Mouse (Mus musculus) CH12.LX (cell line): ENCODE results near the gene Gm49342. TPM values are rescaled to one million over a fixed set of nuclear protein-coding genes. Genes with fewer than 3 reads are reported as not detected.

Source experiments
- DNase-seq: peaks from one replicate; pipeline ENCODE4 v3.0.0-alpha.2; 2013; ENCODE audit errors: extremely low read depth
- H3K27ac ChIP-seq: 2 replicates; pipeline ENCODE4 v1.5.1; 2012; ENCODE audit warnings: low read depth, mild to moderate bottlenecking, control low read depth, moderate library complexity; ENCODE audit not compliant: insufficient read depth
- H3K27me3 ChIP-seq: replicated peaks from 2 replicates; pipeline ENCODE3; 2012; ENCODE audit warnings: inconsistent platforms
- H3K36me3 ChIP-seq, 2 experiments: replicated peaks in 1 of 2; 2 replicates each; pipeline versions ENCODE3 to v1.6.1; 2012; ENCODE audit warnings: inconsistent platforms in 1 of 2, low read length in 1 of 2, mild to moderate bottlenecking in 1 of 2, mixed read lengths in 1 of 2, moderate library complexity in 1 of 2; ENCODE audit not compliant: control insufficient read depth in 1 of 2, insufficient read depth in 1 of 2
- H3K4me1 ChIP-seq, 2 experiments: 2 replicates each; pipeline ENCODE4 v1.6.1; 2012; ENCODE audit warnings: inconsistent platforms in 1 of 2, moderate library complexity in 1 of 2; ENCODE audit not compliant: insufficient read depth in 2 of 2, control insufficient read depth in 1 of 2
- H3K4me2 ChIP-seq: 2 replicates; pipeline ENCODE4 v1.6.1; 2012; ENCODE audit warnings: low read depth, mild to moderate bottlenecking, control low read depth; ENCODE audit not compliant: poor library complexity, insufficient read depth, severe bottlenecking
- H3K4me3 ChIP-seq, 3 experiments: fragments of 150-350 bp in 1 of 3; sonication (generic) in 1 of 3; replicated peaks in 1 of 3; 2 replicates each; pipeline versions ENCODE3 to v1.5.1; 2011 to 2012; ENCODE audit warnings: low read depth in 2 of 3, low read length in 2 of 3, mild to moderate bottlenecking in 2 of 3, moderate library complexity in 2 of 3, control low read depth in 1 of 3, improper control_type of control experiment in 1 of 3, inconsistent platforms in 1 of 3, mixed read lengths in 1 of 3; ENCODE audit not compliant: poor library complexity in 1 of 3
- H3K79me2 ChIP-seq: replicated peaks from 2 replicates; pipeline ENCODE4 v1.6.1; 2012; ENCODE audit warnings: mild to moderate bottlenecking, moderate library complexity; ENCODE audit not compliant: control insufficient read depth, poor library complexity, insufficient read depth, severe bottlenecking; ENCODE audit errors: extremely low read depth
- H3K9ac ChIP-seq: 2 replicates; pipeline ENCODE4 v1.6.1; 2012; ENCODE audit warnings: low read depth, mild to moderate bottlenecking, control low read depth, moderate library complexity; ENCODE audit not compliant: insufficient read depth
- H3K9me3 ChIP-seq: replicated peaks from 2 replicates; pipeline ENCODE3; 2012; ENCODE audit warnings: low read length, inconsistent platforms, mixed read lengths
- BHLHE40 ChIP-seq: IDR thresholded peaks from 2 replicates; pipeline ENCODE4 v1.6.1; 2011; ENCODE audit warnings: mild to moderate bottlenecking, low read depth, low read length, improper control_type of control experiment
- CHD2 ChIP-seq: IDR thresholded peaks from 2 replicates; pipeline ENCODE4 v1.6.1; 2011; ENCODE audit warnings: low read length, improper control_type of control experiment
- E2F4 ChIP-seq: IDR thresholded peaks from 2 replicates; pipeline ENCODE4 v1.6.1; 2011; ENCODE audit warnings: low read depth, low read length, improper control_type of control experiment; ENCODE audit not compliant: insufficient replicate concordance
- ELF1 ChIP-seq: IDR thresholded peaks from 2 replicates; pipeline ENCODE4 v1.6.1; 2014; ENCODE audit warnings: low read depth, mild to moderate bottlenecking, inconsistent platforms, low read length, improper control_type of control experiment
- EP300 ChIP-seq: IDR thresholded peaks from 2 replicates; pipeline ENCODE4 v1.6.1; 2011; ENCODE audit warnings: low read length, improper control_type of control experiment
- ETS1 ChIP-seq: conservative IDR thresholded peaks from 2 replicates; pipeline ENCODE4 v1.6.1; 2012; ENCODE audit warnings: low read depth, mild to moderate bottlenecking, inconsistent platforms, low read length, improper control_type of control experiment, moderate library complexity
- GABPA ChIP-seq: IDR thresholded peaks from 2 replicates; pipeline ENCODE4 v1.6.1; 2012; ENCODE audit warnings: low read depth, low read length, improper control_type of control experiment, inconsistent platforms; ENCODE audit not compliant: insufficient replicate concordance
- HCFC1 ChIP-seq: IDR thresholded peaks from 2 replicates; pipeline ENCODE4 v1.6.1; 2012; ENCODE audit warnings: low read depth, mild to moderate bottlenecking, inconsistent platforms, low read length, improper control_type of control experiment
- IRF4 ChIP-seq: IDR thresholded peaks from 2 replicates; pipeline ENCODE4 v1.6.1; 2014; ENCODE audit warnings: low read depth, mild to moderate bottlenecking, inconsistent platforms, low read length, improper control_type of control experiment
- KAT2A ChIP-seq: IDR thresholded peaks from 2 replicates; pipeline ENCODE4 v1.6.1; 2012; ENCODE audit warnings: low read length, improper control_type of control experiment, inconsistent platforms; ENCODE audit not compliant: insufficient replicate concordance
- MAX ChIP-seq: IDR thresholded peaks from 2 replicates; pipeline ENCODE4 v1.6.1; 2011; ENCODE audit warnings: low read length, improper control_type of control experiment
- MEF2A ChIP-seq: IDR thresholded peaks from 2 replicates; pipeline ENCODE4 v1.6.1; 2014; ENCODE audit warnings: low read depth, mild to moderate bottlenecking, inconsistent platforms, low read length, improper control_type of control experiment, borderline replicate concordance
- MXI1 ChIP-seq: IDR thresholded peaks from 2 replicates; pipeline ENCODE4 v1.6.1; 2011; ENCODE audit warnings: mild to moderate bottlenecking, low read depth, low read length, improper control_type of control experiment
- MYC ChIP-seq: IDR thresholded peaks from 2 replicates; pipeline ENCODE4 v1.6.1; 2011; ENCODE audit warnings: low read depth, mild to moderate bottlenecking, improper control_type of control experiment, low read length
- NELFE ChIP-seq: IDR thresholded peaks from 2 replicates; pipeline ENCODE4 v1.6.1; 2011; ENCODE audit warnings: low read depth, low read length, improper control_type of control experiment
- NRF1 ChIP-seq: IDR thresholded peaks from 2 replicates; pipeline ENCODE4 v1.6.1; 2014; ENCODE audit warnings: low read depth, mild to moderate bottlenecking, inconsistent platforms, low read length, improper control_type of control experiment, moderate library complexity
- PAX5 ChIP-seq: IDR thresholded peaks from 2 replicates; pipeline ENCODE4 v1.6.1; 2012; ENCODE audit warnings: low read length, inconsistent platforms, mixed read lengths
- POLR2A ChIP-seq: IDR thresholded peaks from 2 replicates; pipeline ENCODE4 v1.6.1; 2011; ENCODE audit warnings: low read depth, mild to moderate bottlenecking, improper control_type of control experiment, low read length
- RAD21 ChIP-seq: IDR thresholded peaks from 2 replicates; pipeline ENCODE4 v1.6.1; 2011; ENCODE audit warnings: low read depth, mild to moderate bottlenecking, low read length, improper control_type of control experiment, moderate library complexity
- SIN3A ChIP-seq: IDR thresholded peaks from 2 replicates; pipeline ENCODE4 v1.6.1; 2012; ENCODE audit warnings: low read length, improper control_type of control experiment, inconsistent platforms
- SMC3 ChIP-seq: IDR thresholded peaks from 2 replicates; pipeline ENCODE4 v1.6.1; 2011; ENCODE audit warnings: low read depth, low read length, improper control_type of control experiment
- TBP ChIP-seq: conservative IDR thresholded peaks from 2 replicates; pipeline ENCODE4 v1.6.1; 2011; ENCODE audit warnings: low read depth, low read length, improper control_type of control experiment
- TCF12 ChIP-seq: IDR thresholded peaks from 2 replicates; pipeline ENCODE4 v1.6.1; 2014; ENCODE audit warnings: low read depth, mild to moderate bottlenecking, inconsistent platforms, low read length, improper control_type of control experiment
- USF1 ChIP-seq: IDR thresholded peaks from 2 replicates; pipeline ENCODE4 v1.6.1; 2014; ENCODE audit warnings: low read depth, mild to moderate bottlenecking, inconsistent platforms, low read length, improper control_type of control experiment
- USF2 ChIP-seq: conservative IDR thresholded peaks from 2 replicates; pipeline ENCODE4 v1.6.1; 2011; ENCODE audit warnings: low read depth, low read length, improper control_type of control experiment
- ZKSCAN1 ChIP-seq: IDR thresholded peaks from 2 replicates; pipeline ENCODE4 v1.6.1; 2012; ENCODE audit warnings: low read depth, inconsistent platforms, low read length, improper control_type of control experiment, borderline replicate concordance
- ZMIZ1 ChIP-seq: IDR thresholded peaks from 2 replicates; pipeline ENCODE4 v1.6.1; 2012; ENCODE audit warnings: low read depth, mild to moderate bottlenecking, inconsistent platforms, low read length, improper control_type of control experiment
- ZNF384 ChIP-seq: IDR thresholded peaks from 2 replicates; pipeline ENCODE4 v1.6.1; 2012; ENCODE audit warnings: low read depth, low read length, improper control_type of control experiment, inconsistent platforms
- dilution Hi-C: fragments of 300-500 bp; cut with MboI; formaldehyde crosslinking; loops from 2 replicates; pipeline ENCODE4 v1.14.3; 2020; ENCODE audit warnings: low sequenced_read_pairs; ENCODE audit not compliant: extremely low pct_unique_long_range_greater_than_20kb, extremely low pct_ligation_motif_present
- in situ Hi-C: fragments of 300-500 bp; cut with MboI; formaldehyde crosslinking; loops from 3 replicates; pipeline ENCODE4 v1.14.3; 2019; ENCODE audit warnings: low sequenced_read_pairs, low pct_ligation_motif_present, low pct_unique_long_range_greater_than_20kb, mixed read lengths
- polyA plus RNA-seq: library from polyadenylated mRNA; unstranded; fragments of >175 nt; gene quantifications from 2 replicates; pipeline ENCODE4 v1.2.1, GENCODE M21; 2012; ENCODE audit warnings: low read depth; ENCODE audit not compliant: insufficient read length
- total RNA-seq, 2 experiments: library from RNA; depleted of rRNA; stranded (reverse); fragments of 300-350 nt in 1 of 2; fragments of >200 nt in 1 of 2; gene quantifications; 2 replicates each; pipeline ENCODE4 v1.2.3; 2012 to 2014

The Gm49342 gene
- total and polyA plus RNA-seq, 3 experiments = 50.6 to 120 TPM; not detected in 1

DNA sequence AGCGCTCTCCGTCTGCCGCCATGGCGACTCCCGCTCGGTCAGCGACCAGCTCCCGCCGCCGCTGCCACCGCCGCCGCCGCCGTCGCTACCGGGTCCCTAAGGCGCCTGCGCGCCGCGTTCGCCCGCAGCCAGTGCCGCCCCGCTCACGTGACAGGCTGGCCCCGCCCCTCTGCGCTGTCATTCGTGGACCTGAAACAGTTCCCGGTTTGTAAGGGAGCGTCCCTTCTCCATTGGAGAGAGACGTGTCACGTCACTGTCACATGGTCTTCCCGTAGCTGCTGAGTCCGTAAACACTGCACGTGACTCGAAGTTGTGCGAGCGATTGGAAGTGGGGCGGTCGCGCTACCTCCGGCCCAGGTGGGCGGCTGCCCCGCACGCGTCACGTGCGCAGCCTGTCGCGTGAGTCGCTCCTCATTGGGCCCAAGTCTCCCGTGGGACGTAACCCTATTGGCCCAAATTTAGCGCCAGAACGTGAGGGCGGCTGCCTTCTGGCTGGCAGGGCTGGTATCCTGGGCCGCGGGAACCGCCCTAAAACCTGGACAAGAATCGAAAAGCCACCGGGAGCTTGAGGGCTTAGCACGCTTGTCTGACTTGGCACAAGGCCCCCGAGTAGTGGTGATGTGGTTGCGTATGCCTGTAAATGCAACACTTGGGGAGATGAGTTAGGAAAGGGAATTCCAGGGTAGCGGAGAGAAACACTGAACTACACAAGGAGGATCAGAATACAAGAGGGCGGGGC is 13.4 kb upstream of the Gm49342 start, which contains the start of the genes Pip4p1 and Pnp:
TSS of gene Pip4p1 (minus strand) at position 103 of the 739 bp plus-strand sequence.
TSS of gene Pnp (plus strand) at position 329 of the 739 bp plus-strand sequence.
- peak within 1 kb of the TSS; percentile 86 for H3K4me2 ChIP-seq
- no peaks in the 10 kb centered on the region for H3K27me3 ChIP-seq
- TF ChIP-seq MXI1 (peak; percentile 96), USF2 (peak; percentile 98), GABPA (peak; percentile 31; the same call in 1 of the 2 replicates), CHD2 (peak; percentile 72), ZKSCAN1 (no peak), PAX5 (no peak), ETS1 (peak; percentile 95), MYC (peak; percentile 92; the same call in 1 of the 2 replicates), NRF1 (peak; percentile 88), TBP (0 out of 2 replicates have a peak, but pooled peaks have one; percentile 29), ELF1 (peak; percentile 84), KAT2A (0 out of 2 replicates have a peak, but pooled peaks have one; percentile 34), BHLHE40 (peak; percentile 100), MAX (peak; percentile 100), EP300 (no peak), RAD21 (no peak), NELFE (peak; percentile 62), ZMIZ1 (peak; percentile 84), SIN3A (peak; percentile 95), HCFC1 (peak; percentile 68), POLR2A (peak; percentile 64; the same call in 1 of the 2 replicates), E2F4 (no peak; the same call in 1 of the 2 replicates), TCF12 (peak; percentile 84), ZNF384 (no peak), IRF4 (peak; percentile 78), MEF2A (peak; percentile 84), USF1 (peak; percentile 96), SMC3 (no peak)
- peak within 1 kb of the TSS; percentile 86 to 94 (median 90) for H3K4me3 ChIP-seq
- in situ Hi-C loops (loop anchor here (5.0 to 10.0 kb wide), 2 partner anchors 124 to 134 kb away; partner anchors contain the start of genes Ccnb1ip1 and Parp2), dilution Hi-C loops (no loop called here)
- peaks cover 12% of the 10 kb centered on the region for H3K79me2 ChIP-seq
- no peaks in the 10 kb centered on the region for H3K9me3 ChIP-seq
- H3K27ac ChIP-seq = peak within 1 kb of the TSS; percentile 90
- DNase-seq = peak; percentile 99
- H3K4me1 ChIP-seq = peaks cover 0 to 49% of the 10 kb centered on the region in 2 experiments; a peak in 2 of 4 replicates
- H3K9ac ChIP-seq = peak within 1 kb of the TSS; percentile 90
- H3K36me3 ChIP-seq = peaks cover 35 to 59% of the 10 kb centered on the region in 2 experiments
